Mouse (Mus musculus) liver, embryonic 14.5 days (tissue): Measurements from ENCODE around the gene Hspd1. TPM values are rescaled to one million over a fixed set of nuclear protein-coding genes. Genes with fewer than 3 reads are reported as not detected.

Source experiments
- ATAC-seq: fragments of 200-750 bp; cut with Nextera tagmentation; 2 replicates; pipeline ENCODE4 v1.8.0; 2017; ENCODE audit warnings: moderate number of reproducible peaks, mild to moderate bottlenecking, moderate library complexity; ENCODE audit not compliant: insufficient read depth
- DNase-seq, 3 experiments: peaks; one replicate each; pipeline ENCODE4 v3.0.0-alpha.2; 2012 to 2013; ENCODE audit warnings: low read depth in 3 of 3, low spot score in 3 of 3
- H3K27ac ChIP-seq: fragments of 300-500 bp; sonication (generic); 2 replicates; pipeline ENCODE4 v1.5.1; 2014; ENCODE audit warnings: moderate library complexity, mild to moderate bottlenecking, control low read depth, inconsistent platforms
- H3K27me3 ChIP-seq: fragments of 300-500 bp; sonication (generic); 2 replicates; pipeline ENCODE4 v1.6.1; 2014; ENCODE audit warnings: mild to moderate bottlenecking, low read length, moderate library complexity; ENCODE audit not compliant: control insufficient read depth, insufficient read depth
- H3K36me3 ChIP-seq: fragments of 300-500 bp; sonication (generic); replicated peaks from 2 replicates; pipeline ENCODE4 v1.6.1; 2014; ENCODE audit warnings: low read depth; ENCODE audit not compliant: control insufficient read depth, insufficient read depth
- H3K4me1 ChIP-seq, 2 experiments: fragments of 200-500 bp in 1 of 2; fragments of 300-500 bp in 1 of 2; sonication (generic) in 1 of 2; replicated peaks; 2 replicates each; pipeline ENCODE4 v1.6.1; 2012 to 2014; ENCODE audit warnings: antibody characterized with exemption in 1 of 2, inconsistent platforms in 1 of 2, low read length in 1 of 2; ENCODE audit not compliant: control insufficient read depth in 2 of 2, insufficient read depth in 2 of 2
- H3K4me2 ChIP-seq: fragments of 300-500 bp; sonication (generic); 2 replicates; pipeline ENCODE4 v1.6.1; 2014; ENCODE audit warnings: low read depth, mild to moderate bottlenecking, control low read depth, moderate library complexity
- H3K4me3 ChIP-seq, 2 experiments: fragments of 200-500 bp in 1 of 2; fragments of 300-500 bp in 1 of 2; sonication (generic) in 1 of 2; 2 replicates each; pipeline ENCODE4 v1.5.1; 2012 to 2014; ENCODE audit warnings: low read depth in 2 of 2, low read length in 2 of 2, mild to moderate bottlenecking in 2 of 2, control low read depth in 1 of 2, inconsistent platforms in 1 of 2, moderate library complexity in 1 of 2; ENCODE audit not compliant: insufficient read depth in 1 of 2
- H3K9ac ChIP-seq: fragments of 300-500 bp; sonication (generic); replicated peaks from 2 replicates; pipeline ENCODE4 v1.6.1; 2014; ENCODE audit warnings: mild to moderate bottlenecking, control low read depth, moderate library complexity
- H3K9me3 ChIP-seq: fragments of 300-500 bp; sonication (generic); 2 replicates; pipeline ENCODE4 v1.6.1; 2016; ENCODE audit warnings: low read length, mixed read lengths; ENCODE audit not compliant: control insufficient read depth
- CTCF ChIP-seq: IDR thresholded peaks from 2 replicates; pipeline ENCODE4 v1.5.1; 2016; ENCODE audit warnings: antibody characterized with exemption, low read depth, control low read depth
- EP300 ChIP-seq: IDR thresholded peaks from 2 replicates; pipeline ENCODE4 v1.6.1; 2016; ENCODE audit warnings: antibody characterized with exemption, low read depth
- WGBS: fragments of 180-500 bp; shearing (Covaris S2); extraction: QIAGEN DNeasy Blood & Tissue Kit; methylation state at CpG from one replicate; pipeline ENCODE4 v1.1.7; 2014; ENCODE audit not compliant: insufficient replicate concordance; 5-methylcytosine and 5-hydroxymethylcytosine counted together
- polyA plus RNA-seq, 2 experiments: library from polyadenylated mRNA; depleted of rRNA in 1 of 2; stranded (reverse) in 1 of 2; unstranded in 1 of 2; fragments of >200 nt; fragmentation: Nextera tagmentation in 1 of 2; extraction: Ambion mirVana in 1 of 2; gene quantifications; 2 replicates each; pipeline versions ENCODE4 v1.2.1 to v1.2.3; 2012 to 2014

The Hspd1 gene
- polyA plus RNA-seq, 2 experiments = 163 to 241 TPM

GRCm38 (mm10) chr1:55053596-55053995, 34.4 kb downstream of the Hspd1 start:
- no peak for ATAC-seq
- 55% methylated on average over 4 of the region's 4 CpGs for WGBS
- H3K27ac ChIP-seq = peak overlapping the region; percentile 89

GRCm38 (mm10) chr1:55053005-55053404, 35.0 kb downstream of the Hspd1 start:
- Histone ChIP-seq H3K4me3 (peak overlapping the region; percentile 81 to 85), H3K36me3 (peaks cover 5% of the 10 kb centered on the region), H3K4me1 (peaks cover 4 to 10% of the 10 kb centered on the region in 2 experiments; a peak in 2 of 4 replicates), H3K9me3 (no peaks in the 10 kb centered on the region), H3K9ac (peak overlapping the region; percentile 85), H3K27me3 (no peaks in the 10 kb centered on the region), H3K27ac (peak overlapping the region; percentile 89), H3K4me2 (peak overlapping the region; percentile 93)
- TF ChIP-seq CTCF (peak; percentile 35; the same call in 1 of the 2 replicates), EP300 (no peak)
- ATAC-seq = peak; percentile 82
- WGBS = under 1% methylated on average over 41 of the region's 42 CpGs
- DNase-seq = peak; percentile 70 to 76 (median 75)

More at GRCm38 (mm10) chr1:55053596-55053995, 34.4 kb downstream of the Hspd1 start:
- peaks cover 5% of the 10 kb centered on the region for H3K36me3 ChIP-seq
- DNase-seq = no peak
- no peaks in the 10 kb centered on the region for H3K27me3 ChIP-seq
- H3K4me1 ChIP-seq = peaks cover 4 to 10% of the 10 kb centered on the region in 2 experiments; a peak in 2 of 4 replicates
- H3K4me3 ChIP-seq = peak overlapping the region; percentile 81 to 85
- H3K9me3 ChIP-seq = no peaks in the 10 kb centered on the region
- peak overlapping the region; percentile 85 for H3K9ac ChIP-seq
- peak overlapping the region; percentile 93 for H3K4me2 ChIP-seq
- TF ChIP-seq CTCF = no peak
- TF ChIP-seq EP300 = no peak

- peak within 1 kb of the TSS; percentile 85 for H3K9ac ChIP-seq
- H3K27ac ChIP-seq = peak within 1 kb of the TSS; percentile 89
- H3K4me2 ChIP-seq = peak within 1 kb of the TSS; percentile 93
- WGBS = under 1% methylated on average over 46 of the region's 46 CpGs
- no peaks in the 10 kb centered on the region for H3K27me3 ChIP-seq
- H3K4me1 ChIP-seq = peaks cover 4 to 10% of the 10 kb centered on the region in 2 experiments; a peak in 2 of 4 replicates
- peak within 1 kb of the TSS; percentile 81 to 85 for H3K4me3 ChIP-seq
- DNase-seq (peak; percentile 96), ATAC-seq (peak; percentile 98)
- no peak for TF ChIP-seq EP300
- TF ChIP-seq CTCF = 0 out of 2 replicates have a peak, but pooled peaks have one; percentile 26
- peaks cover 5% of the 10 kb centered on the region for H3K36me3 ChIP-seq
- H3K9me3 ChIP-seq = no peaks in the 10 kb centered on the region
Observed at GRCm38 (mm10) chr1:55052355-55052953, 35.6 kb downstream of the Hspd1 start, which contains the start of gene Coq10b. Coq10b (plus strand) TSS chr1:55052770.

DNA sequence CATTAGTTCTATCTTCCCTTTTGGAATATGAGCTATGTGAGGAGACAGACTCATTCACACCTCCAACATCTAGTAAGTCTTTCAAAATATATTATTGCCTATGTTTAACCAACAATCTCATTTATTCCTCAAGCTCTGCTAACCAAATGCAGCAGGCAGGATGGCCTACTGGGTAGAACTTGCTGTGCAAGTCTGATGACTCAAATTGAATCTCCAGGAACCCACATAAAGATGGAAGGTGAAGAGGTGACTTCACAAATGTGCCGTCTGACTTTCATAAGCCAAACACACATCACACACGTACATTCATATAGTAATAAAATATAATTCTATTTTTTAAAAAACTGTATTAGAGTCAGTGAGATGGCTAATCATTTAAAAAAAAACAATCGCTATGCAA, 36.4 kb downstream of the Hspd1 start:
- H3K9ac ChIP-seq = peak overlapping the region; percentile 62
- WGBS = 70% methylated on average over 3 of the region's 3 CpGs
- peaks cover 5% of the 10 kb centered on the region for H3K36me3 ChIP-seq
- no peak for DNase-seq
- peak overlapping the region; percentile 71 for H3K4me2 ChIP-seq
- peaks cover 4 to 10% of the 10 kb centered on the region in 2 experiments; a peak in 2 of 4 replicates for H3K4me1 ChIP-seq
- H3K27ac ChIP-seq = peak overlapping the region; percentile 49
- no peaks in the 10 kb centered on the region for H3K27me3 ChIP-seq
- H3K9me3 ChIP-seq = no peaks in the 10 kb centered on the region
- no peak for ATAC-seq
- TF ChIP-seq CTCF (no peak), EP300 (no peak)
- peak overlapping the region in 1 of 2 experiments; percentile 81; a peak in 2 of 4 replicates for H3K4me3 ChIP-seq

DNA sequence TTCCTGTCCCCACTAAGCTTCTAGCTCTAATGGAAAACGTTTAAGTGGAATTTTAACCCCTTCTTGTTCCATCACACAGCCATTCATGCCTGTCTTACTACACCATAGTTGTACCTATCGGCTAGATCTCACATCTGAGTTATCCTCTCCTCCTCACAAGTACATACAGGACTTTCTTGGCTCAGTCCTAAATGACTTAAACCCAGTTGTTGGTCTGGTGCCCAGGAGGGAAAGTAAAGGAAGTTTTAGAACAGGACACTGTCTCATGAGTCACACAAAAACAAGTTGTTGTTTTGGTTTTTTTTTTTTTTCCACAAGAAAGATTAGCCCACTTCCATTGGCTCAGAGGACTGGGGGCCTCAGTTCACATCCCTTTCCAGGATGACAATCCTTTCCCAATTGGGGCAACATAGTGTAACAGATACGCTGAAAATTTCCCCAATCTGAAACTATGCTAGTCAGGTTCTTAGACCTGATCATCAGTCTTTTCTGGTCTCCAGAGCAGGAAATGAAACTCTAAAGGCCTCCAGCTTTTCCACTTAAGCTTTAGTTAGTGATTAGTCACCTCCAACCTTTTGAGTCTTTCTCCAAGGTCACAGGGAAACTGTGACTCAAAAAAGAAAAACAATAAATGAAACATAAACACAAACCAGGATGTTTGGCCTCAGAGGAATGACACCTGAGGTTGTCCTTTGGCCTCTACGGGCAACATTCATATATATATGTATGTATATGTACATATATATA, 39.0 kb downstream of the Hspd1 start:
- Histone ChIP-seq H3K4me1 (peaks cover 4 to 10% of the 10 kb centered on the region in 2 experiments; a peak in 2 of 4 replicates), H3K4me3 (no peak overlapping the region), H3K36me3 (no peaks in the 10 kb centered on the region), H3K4me2 (no peak overlapping the region), H3K27ac (no peak overlapping the region), H3K9ac (no peak overlapping the region), H3K27me3 (no peaks in the 10 kb centered on the region), H3K9me3 (no peaks in the 10 kb centered on the region)
- DNase-seq (no peak), ATAC-seq (no peak)
- TF ChIP-seq CTCF (no peak), EP300 (no peak)
- WGBS = 55% methylated on average over 4 of the region's 4 CpGs
